Mouse (Mus musculus): Measurements from ENCODE around the gene Tub. TPM values are rescaled to one million over a fixed set of nuclear protein-coding genes. Genes with fewer than 3 reads are reported as not detected.
A peak's percentile ranks its signal among the peaks of the same experiment; 100 is the strongest.

Gene Tub
- polyA plus RNA-seq, 1 experiment from 2014 or later = 5.2 TPM

DNA sequence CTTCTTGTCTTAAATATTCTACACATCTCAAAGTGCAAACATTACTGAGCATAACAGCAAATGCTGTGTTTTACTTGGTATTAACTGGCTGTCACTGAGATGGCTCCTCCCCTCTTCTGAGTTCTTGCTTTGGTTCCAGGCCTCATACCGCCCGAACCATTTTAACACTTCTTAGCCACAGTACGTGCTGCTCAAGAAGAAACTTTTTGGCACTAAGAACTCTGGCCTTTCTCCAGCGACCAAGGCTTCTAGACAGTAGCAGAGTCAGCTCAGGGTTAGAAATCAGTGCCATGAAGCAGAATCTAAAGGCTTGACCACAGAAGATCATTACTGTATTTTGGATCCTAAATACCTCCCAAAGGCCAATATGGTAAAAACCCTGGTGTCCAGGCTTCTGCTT, 119.5 kb downstream of the Tub start:
- no peaks in the 10 kb centered on the region for H3K9me3 ChIP-seq (ENCODE audit: control insufficient read depth, low read length)
- ATAC-seq (replicated peaks; ENCODE audit: low FRiP score, low TSS enrichment, low read depth) = no peak
- H3K4me2 ChIP-seq (ENCODE audit: low read length) = no peak overlapping the region
- H3K36me3 ChIP-seq (ENCODE audit: control insufficient read depth, insufficient read depth, low read length) = no peaks in the 10 kb centered on the region
- no peak overlapping the region for H3K9ac ChIP-seq (ENCODE audit: low read length)
- no peak overlapping the region for H3K27ac ChIP-seq (ENCODE audit: low read depth)
- no peak for DNase-seq (ENCODE audit: low spot score)
- H3K4me1 ChIP-seq (replicated peaks; ENCODE audit: control insufficient read depth, insufficient read depth, low read length) = no peaks in the 10 kb centered on the region
- no peak overlapping the region for H3K4me3 ChIP-seq (ENCODE audit: low read depth, low read length)
- no peaks in the 10 kb centered on the region for H3K27me3 ChIP-seq (replicated peaks; ENCODE audit: control insufficient read depth, insufficient read depth, low read length)
- 88% methylated on average over 4 of the region's 4 CpGs for WGBS

DNA sequence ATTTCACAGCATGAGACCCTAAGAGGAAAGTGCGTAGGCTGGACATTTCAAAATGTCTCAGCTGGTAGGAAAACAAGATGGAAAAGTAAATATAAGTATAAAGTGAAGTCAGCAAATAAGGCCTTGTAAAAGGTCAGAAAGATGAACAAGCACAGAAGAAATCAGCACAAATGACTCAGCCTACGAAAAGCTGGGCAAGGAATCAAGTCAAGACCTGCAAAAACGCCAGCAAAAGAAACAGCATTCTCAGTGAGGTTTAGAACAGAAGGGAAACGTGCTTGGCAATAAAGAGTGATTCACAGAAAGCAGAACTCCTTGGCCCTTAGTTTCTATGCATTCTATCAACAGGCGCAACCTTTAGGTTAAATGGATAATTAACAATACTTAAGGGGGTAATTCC, 122.2 kb downstream of the Tub start:
- ATAC-seq (replicated peaks; ENCODE audit: low FRiP score, low TSS enrichment, low read depth) (no peak), DNase-seq (ENCODE audit: low spot score) (no peak)
- WGBS = 70% methylated on average over 5 of the region's 5 CpGs

DNA sequence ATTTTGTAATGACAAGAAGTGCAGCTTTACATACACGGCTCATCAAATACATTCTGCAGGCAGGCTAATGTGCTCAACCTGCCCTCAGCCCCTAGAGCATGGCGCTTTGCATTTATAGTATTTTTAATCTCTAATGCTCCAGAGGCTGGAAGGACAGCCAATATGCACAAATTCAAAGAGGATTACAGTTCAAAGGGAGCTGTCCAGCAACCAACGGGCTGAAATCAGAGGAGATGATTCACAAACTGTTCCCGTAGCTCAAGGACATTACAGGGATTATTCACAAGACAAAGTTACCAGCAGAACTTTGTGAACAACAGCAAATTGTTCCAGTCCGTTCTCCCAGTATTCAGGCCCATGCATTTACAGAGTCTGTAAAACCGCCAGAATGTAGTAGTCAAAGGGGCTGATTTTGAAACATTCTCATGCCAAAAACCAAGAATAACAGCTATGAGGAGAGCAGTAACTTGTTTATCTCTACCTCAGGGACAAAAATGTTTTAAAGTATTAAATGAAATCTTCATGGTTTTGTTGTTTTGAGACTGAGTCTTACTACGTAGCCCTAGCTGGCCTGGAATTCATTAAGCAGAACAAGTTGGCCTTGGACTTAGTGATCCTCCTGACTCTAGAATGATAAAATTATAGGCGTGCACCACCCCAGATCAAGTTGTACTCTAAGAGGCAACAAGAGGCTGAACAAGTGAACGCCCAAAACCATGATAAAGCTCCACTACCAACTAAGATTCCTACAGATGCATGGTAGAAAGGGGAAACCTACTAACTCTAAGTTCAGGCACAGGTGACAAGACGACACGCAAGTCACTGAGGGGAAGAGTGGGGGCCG, 132.4 kb downstream of the Tub start:
- Histone ChIP-seq H3K36me3 (ENCODE audit: control insufficient read depth, insufficient read depth, low read length) (no peaks in the 10 kb centered on the region), H3K27ac (ENCODE audit: low read depth) (no peak overlapping the region), H3K9ac (ENCODE audit: low read length) (no peak overlapping the region), H3K4me2 (ENCODE audit: low read length) (peak overlapping the region; percentile 59), H3K9me3 (ENCODE audit: control insufficient read depth, low read length) (no peaks in the 10 kb centered on the region), H3K27me3 (replicated peaks; ENCODE audit: control insufficient read depth, insufficient read depth, low read length) (peaks cover 20% of the 10 kb centered on the region), H3K4me3 (ENCODE audit: low read depth, low read length) (peak overlapping the region; percentile 45), H3K4me1 (replicated peaks; ENCODE audit: control insufficient read depth, insufficient read depth, low read length) (no peaks in the 10 kb centered on the region)
- DNase-seq (ENCODE audit: low spot score) = peak; percentile 87
- 23% methylated on average over 12 of the region's 12 CpGs for WGBS
- no peak for ATAC-seq (replicated peaks; ENCODE audit: low FRiP score, low TSS enrichment, low read depth)

More for the DNA sequence above, 122.2 kb downstream of the Tub start:
- Histone ChIP-seq H3K4me2 (ENCODE audit: low read length) (no peak overlapping the region), H3K4me1 (replicated peaks; ENCODE audit: control insufficient read depth, insufficient read depth, low read length) (no peaks in the 10 kb centered on the region), H3K27ac (ENCODE audit: low read depth) (no peak overlapping the region), H3K9me3 (ENCODE audit: control insufficient read depth, low read length) (no peaks in the 10 kb centered on the region), H3K4me3 (ENCODE audit: low read depth, low read length) (no peak overlapping the region), H3K27me3 (replicated peaks; ENCODE audit: control insufficient read depth, insufficient read depth, low read length) (no peaks in the 10 kb centered on the region), H3K36me3 (ENCODE audit: control insufficient read depth, insufficient read depth, low read length) (no peaks in the 10 kb centered on the region), H3K9ac (ENCODE audit: low read length) (no peak overlapping the region)

DNA sequence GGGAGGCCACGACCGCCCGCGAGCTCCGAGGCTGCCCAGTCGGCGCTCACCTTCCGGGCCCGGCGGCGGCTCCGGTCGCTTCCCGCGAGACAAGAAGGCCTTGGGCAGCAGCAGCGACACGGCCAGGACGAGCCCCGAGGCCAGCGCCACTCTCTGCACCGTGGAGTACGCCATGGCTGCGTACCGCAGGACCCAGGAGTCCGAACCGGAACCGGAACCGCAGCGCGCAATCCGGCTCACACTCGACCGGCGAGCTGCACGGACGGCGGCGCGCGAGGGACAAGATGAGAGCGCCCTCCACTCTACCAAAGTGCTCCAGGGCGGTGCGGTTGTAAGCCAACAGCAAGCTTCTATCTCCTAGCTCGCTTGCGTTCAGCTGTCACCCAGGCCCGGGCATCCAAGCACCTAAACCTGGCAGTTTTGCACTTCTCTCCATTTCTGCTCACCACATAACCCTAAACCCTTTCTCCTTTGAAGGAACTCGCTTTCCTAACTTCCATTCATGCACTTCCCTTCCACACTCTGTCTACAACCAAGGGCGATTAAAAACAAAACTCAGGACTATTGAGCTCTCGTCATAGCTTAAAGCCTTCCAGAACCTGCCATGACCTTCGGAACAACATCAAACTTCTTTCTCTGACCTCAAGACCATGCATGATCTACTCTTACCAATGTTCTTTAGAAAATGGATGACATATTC, 133.1 kb downstream of the Tub start, which contains the start of gene Ric3:
TSS of gene Ric3 (minus strand) at position 219 of the 700 bp plus-strand sequence.
- Histone ChIP-seq H3K9ac (ENCODE audit: low read length) (no peak within 1 kb of the TSS), H3K36me3 (ENCODE audit: control insufficient read depth, insufficient read depth, low read length) (no peaks in the 10 kb centered on the region), H3K9me3 (ENCODE audit: control insufficient read depth, low read length) (no peaks in the 10 kb centered on the region), H3K4me3 (ENCODE audit: low read depth, low read length) (peak within 1 kb of the TSS; percentile 45), H3K4me1 (replicated peaks; ENCODE audit: control insufficient read depth, insufficient read depth, low read length) (no peaks in the 10 kb centered on the region), H3K27me3 (replicated peaks; ENCODE audit: control insufficient read depth, insufficient read depth, low read length) (peaks cover 20% of the 10 kb centered on the region), H3K4me2 (ENCODE audit: low read length) (peak within 1 kb of the TSS; percentile 59), H3K27ac (ENCODE audit: low read depth) (no peak within 1 kb of the TSS)
- DNase-seq (ENCODE audit: low spot score) = peak; percentile 58
- peak; percentile 60; the same call in 1 of the 2 replicates for ATAC-seq (replicated peaks; ENCODE audit: low FRiP score, low TSS enrichment, low read depth)
- WGBS = 6% methylated on average over 50 of the region's 50 CpGs

DNA sequence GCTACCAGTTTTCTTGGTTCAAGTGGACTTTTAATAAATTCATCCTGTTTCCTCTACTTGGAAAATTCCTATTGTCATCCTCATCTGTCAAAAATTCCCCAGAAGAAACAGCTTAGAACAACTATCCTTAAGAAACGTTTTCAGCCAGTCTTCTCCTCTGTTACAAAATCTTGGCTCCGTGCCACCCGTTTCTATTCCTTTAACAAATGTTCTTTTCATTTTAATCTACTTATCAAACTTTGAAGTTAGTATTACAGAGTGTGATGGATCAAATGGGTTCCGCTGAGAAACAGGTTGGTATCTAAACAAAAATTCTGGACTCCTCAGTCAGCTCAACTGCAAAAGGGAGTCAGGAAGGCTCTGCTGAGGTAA, 133.7 kb downstream of the Tub start:
- H3K4me2 ChIP-seq (ENCODE audit: low read length) = no peak overlapping the region
- DNase-seq (ENCODE audit: low spot score) = no peak
- no peak overlapping the region for H3K27ac ChIP-seq (ENCODE audit: low read depth)
- no peaks in the 10 kb centered on the region for H3K36me3 ChIP-seq (ENCODE audit: control insufficient read depth, insufficient read depth, low read length)
- no peaks in the 10 kb centered on the region for H3K4me1 ChIP-seq (replicated peaks; ENCODE audit: control insufficient read depth, insufficient read depth, low read length)
- H3K27me3 ChIP-seq (replicated peaks; ENCODE audit: control insufficient read depth, insufficient read depth, low read length) = peaks cover 20% of the 10 kb centered on the region
- no peak for ATAC-seq (replicated peaks; ENCODE audit: low FRiP score, low TSS enrichment, low read depth)
- H3K9me3 ChIP-seq (ENCODE audit: control insufficient read depth, low read length) = no peaks in the 10 kb centered on the region
- WGBS = 82% methylated on average over 4 of the region's 4 CpGs
- no peak overlapping the region for H3K4me3 ChIP-seq (ENCODE audit: low read depth, low read length)
- H3K9ac ChIP-seq (ENCODE audit: low read length) = no peak overlapping the region

Other genes with a start within 250 kb of the Tub start
- gene Olfr512, start 237.0 kb upstream of the Tub start, polyA plus RNA-seq (2014; fragmentation: Nextera tagmentation; extraction: Ambion mirVana) = not detected in 2 replicates
- gene Olfr513, start 199.4 kb upstream of the Tub start, polyA plus RNA-seq (2014; fragmentation: Nextera tagmentation; extraction: Ambion mirVana) = not detected in 2 replicates
- not detected in 2 replicates for gene Olfr514, start 124.3 kb upstream of the Tub start, polyA plus RNA-seq (2014; fragmentation: Nextera tagmentation; extraction: Ambion mirVana)
- gene Olfr516, start 99.8 kb upstream of the Tub start, polyA plus RNA-seq (2014; fragmentation: Nextera tagmentation; extraction: Ambion mirVana) = not detected in 2 replicates
- not detected in 2 replicates for gene Olfr517, start 78.0 kb upstream of the Tub start, polyA plus RNA-seq (2014; fragmentation: Nextera tagmentation; extraction: Ambion mirVana)
- gene Olfr518, start 65.3 kb upstream of the Tub start, polyA plus RNA-seq (2014; fragmentation: Nextera tagmentation; extraction: Ambion mirVana) = not detected in 2 replicates
- gene Olfr519, start 55.9 kb upstream of the Tub start, polyA plus RNA-seq (2014; fragmentation: Nextera tagmentation; extraction: Ambion mirVana) = not detected in 2 replicates
- 0.12 TPM in 1 of 2 replicates, not detected in the other for gene Nlrp10, start 20.2 kb upstream of the Tub start, polyA plus RNA-seq (2014; fragmentation: Nextera tagmentation; extraction: Ambion mirVana)
- gene Eif3f, start 15.9 kb upstream of the Tub start, polyA plus RNA-seq (2014; fragmentation: Nextera tagmentation; extraction: Ambion mirVana) = 113 and 116 TPM in 2 replicates
- 2.5 and 4.5 TPM in 2 replicates for gene Ric3, start 133.0 kb downstream of the Tub start, polyA plus RNA-seq (2014; fragmentation: Nextera tagmentation; extraction: Ambion mirVana)
- gene Lmo1, start 224.9 kb downstream of the Tub start, polyA plus RNA-seq (2014; fragmentation: Nextera tagmentation; extraction: Ambion mirVana) = 1.7 and 2.9 TPM in 2 replicates

Measured in intestine, embryonic 14.5 days (tissue).